Mouse (Mus musculus): ENCODE measurements around the gene Ccdc185. TPM values are rescaled to one million over a fixed set of nuclear protein-coding genes. Genes with fewer than 3 reads are reported as not detected.

Gene Ccdc185
- 1.9 TPM for polyA plus RNA-seq (2014; fragmentation: Illumina TruSeq; extraction: RNeasy Lipid Tissue Mini Kit (QIAGEN cat#74804); ENCODE audit: low read depth, low replicate concordance)

DNA sequence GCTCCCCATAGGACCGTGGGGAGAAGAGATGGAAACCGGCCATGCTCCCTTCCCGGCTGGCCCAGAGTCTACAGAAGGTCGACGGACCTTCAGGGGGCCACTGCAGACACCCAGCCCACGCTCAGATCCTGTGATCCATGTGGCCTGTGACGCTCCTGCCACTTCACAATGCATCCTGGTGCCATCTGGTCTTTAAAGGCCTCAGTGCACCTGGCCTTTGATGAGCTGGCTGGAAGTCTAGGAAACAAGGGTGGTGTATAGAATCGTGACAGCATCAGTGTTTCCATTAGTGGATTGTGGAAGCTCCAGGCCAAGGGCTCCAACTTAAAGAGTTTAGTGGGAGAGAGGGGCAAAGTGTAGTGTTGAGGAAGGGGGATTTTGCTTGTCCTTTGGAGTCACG, at the start of gene Ccdc185:
Gene Ccdc185 (minus strand): TSS at position 101 of the 400 bp plus-strand sequence.

GRCm38 (mm10) chr1:182763716-182764461, 14.9 kb upstream of the Ccdc185 start, which contains the start of gene Susd4:
Gene Susd4 (plus strand): TSS chr1:182763860.

Other genes with a start within 250 kb of the Ccdc185 start
- 102 TPM for gene Capn2, start 231.6 kb downstream of the Ccdc185 start, polyA plus RNA-seq (2014; fragmentation: Illumina TruSeq; extraction: RNeasy Lipid Tissue Mini Kit (QIAGEN cat#74804); ENCODE audit: low read depth, low replicate concordance)
- gene Capn8, start 184.2 kb downstream of the Ccdc185 start, polyA plus RNA-seq (2014; fragmentation: Illumina TruSeq; extraction: RNeasy Lipid Tissue Mini Kit (QIAGEN cat#74804); ENCODE audit: low read depth, low replicate concordance): 1.5 TPM
- gene Susd4, start 14.7 kb upstream of the Ccdc185 start, polyA plus RNA-seq (2014; fragmentation: Illumina TruSeq; extraction: RNeasy Lipid Tissue Mini Kit (QIAGEN cat#74804); ENCODE audit: low read depth, low replicate concordance): 71.0 TPM
- gene Tlr5, start 205.6 kb upstream of the Ccdc185 start, polyA plus RNA-seq (2014; fragmentation: Illumina TruSeq; extraction: RNeasy Lipid Tissue Mini Kit (QIAGEN cat#74804); ENCODE audit: low read depth, low replicate concordance): 8.2 TPM